Mouse (Mus musculus) embryonic facial prominence, embryonic 10.5 days (tissue): ENCODE data around the gene Hacl1. TPM values are rescaled to one million over a fixed set of nuclear protein-coding genes. Genes with fewer than 3 reads are reported as not detected.

Source experiments
- DNase-seq: peaks from one replicate; pipeline ENCODE4 v3.0.0-alpha.2; 2017; ENCODE audit warnings: low spot score
- H3K27ac ChIP-seq: fragments of 300-500 bp; sonication (generic); replicated peaks from 2 replicates; pipeline ENCODE4 v1.5.1; 2016; ENCODE audit warnings: mild to moderate bottlenecking
- H3K27me3 ChIP-seq: fragments of 300-500 bp; sonication (generic); replicated peaks from 2 replicates; pipeline ENCODE4 v1.6.1; 2016; ENCODE audit warnings: low read depth, mild to moderate bottlenecking; ENCODE audit not compliant: poor library complexity, severe bottlenecking
- H3K36me3 ChIP-seq: fragments of 300-500 bp; sonication (generic); replicated peaks from 2 replicates; pipeline ENCODE4 v1.6.1; 2016; ENCODE audit warnings: mild to moderate bottlenecking, moderate library complexity
- H3K4me1 ChIP-seq: fragments of 300-500 bp; sonication (generic); 2 replicates; pipeline ENCODE4 v1.6.1; 2016
- H3K4me3 ChIP-seq: fragments of 300-500 bp; sonication (generic); 2 replicates; pipeline ENCODE4 v1.5.1; 2016; ENCODE audit warnings: mild to moderate bottlenecking, moderate library complexity
- H3K9me3 ChIP-seq: fragments of 300-500 bp; sonication (generic); 2 replicates; pipeline ENCODE4 v1.6.1; 2016; ENCODE audit warnings: mild to moderate bottlenecking
- WGBS: fragments of 180-500 bp; shearing (Covaris S2); methylation state at CpG from one replicate; pipeline ENCODE4 v1.1.7; 2016; 5-methylcytosine and 5-hydroxymethylcytosine counted together
- polyA plus RNA-seq: library from polyadenylated mRNA; unstranded; fragments of >200 nt; fragmentation: Nextera tagmentation; extraction: Ambion mirVana; gene quantifications from 2 replicates; pipeline ENCODE4 v1.2.1, GENCODE M21; 2016

The Hacl1 gene
- polyA plus RNA-seq, 1 experiment from 2014 or later = 7.8 TPM

- no peaks in the 10 kb centered on the region for H3K9me3 ChIP-seq
- no peaks in the 10 kb centered on the region for H3K27me3 ChIP-seq
- WGBS = 83% methylated on average over 9 of the region's 9 CpGs
- peaks cover 20% of the 10 kb centered on the region for H3K4me1 ChIP-seq
- H3K27ac ChIP-seq = no peak overlapping the region
- no peak for DNase-seq
- H3K4me3 ChIP-seq = no peak overlapping the region
- H3K36me3 ChIP-seq = no peaks in the 10 kb centered on the region
These were observed 83.3 kb downstream of the Hacl1 start for GRCm38 (mm10) chr14:31557784-31558183.

DNA sequence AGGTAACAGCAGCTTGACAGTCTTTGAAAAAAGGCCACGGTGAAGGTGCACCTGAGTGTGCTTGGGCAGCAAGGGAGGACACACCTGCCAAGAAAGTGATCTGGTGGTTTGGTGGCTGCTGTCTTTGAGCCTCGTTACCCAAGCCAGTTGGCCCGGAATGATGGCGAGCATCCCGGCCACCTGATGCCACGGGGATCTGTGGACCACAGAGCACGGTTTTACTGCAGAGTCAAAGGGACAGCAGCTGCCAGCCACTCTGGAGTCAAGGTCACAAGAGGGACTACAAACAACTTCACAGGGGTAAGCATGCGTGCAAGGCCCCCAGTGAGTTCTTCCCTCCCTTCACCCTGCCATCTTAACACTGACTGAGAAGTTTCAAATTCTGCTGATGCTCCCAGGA lies 83.8 kb downstream of the Hacl1 start:
- Histone ChIP-seq H3K27me3 (no peaks in the 10 kb centered on the region), H3K27ac (no peak overlapping the region), H3K4me3 (no peak overlapping the region), H3K9me3 (no peaks in the 10 kb centered on the region), H3K36me3 (no peaks in the 10 kb centered on the region), H3K4me1 (peaks cover 20% of the 10 kb centered on the region)
- WGBS = 88% methylated on average over 8 of the region's 8 CpGs
- DNase-seq = no peak

DNA sequence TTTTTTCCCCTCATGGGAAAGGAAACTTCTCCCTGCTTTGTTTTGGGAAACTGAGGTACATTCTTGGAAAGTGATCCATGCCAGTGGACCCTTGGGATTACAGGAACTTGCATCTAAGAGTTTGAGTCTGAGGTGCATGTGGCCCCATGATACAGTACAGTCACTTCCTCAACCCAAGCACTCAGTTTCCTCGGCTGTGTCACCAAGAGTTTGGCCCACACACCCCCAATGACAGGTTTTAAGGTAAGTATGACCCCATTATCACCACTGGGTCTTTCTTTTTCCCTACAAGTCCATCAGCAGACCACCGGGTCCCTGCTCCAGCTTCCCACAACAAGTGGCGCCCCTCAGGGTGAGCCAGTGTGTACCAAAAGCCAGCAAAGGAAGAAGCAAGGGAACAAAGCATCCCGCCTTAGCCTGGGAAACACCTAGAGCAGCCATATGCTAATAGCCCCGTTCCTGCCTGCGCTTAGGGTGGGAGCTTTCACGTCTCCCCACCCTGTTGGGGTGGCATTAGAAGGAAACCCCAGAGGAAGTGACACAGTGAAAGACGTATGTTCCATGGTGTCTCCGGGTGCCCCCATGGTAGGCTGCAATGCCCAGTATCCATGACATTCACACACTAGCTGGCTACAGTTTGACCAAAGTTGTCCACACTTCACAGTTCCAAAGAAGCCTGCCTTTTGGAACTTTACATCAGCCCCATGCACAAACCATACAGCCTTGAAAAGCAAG lies 84.4 kb downstream of the Hacl1 start:
- no peak for DNase-seq
- H3K36me3 ChIP-seq = no peaks in the 10 kb centered on the region
- no peak overlapping the region for H3K27ac ChIP-seq
- H3K9me3 ChIP-seq = no peaks in the 10 kb centered on the region
- WGBS = 83% methylated on average over 9 of the region's 9 CpGs
- H3K4me1 ChIP-seq = peaks cover 20% of the 10 kb centered on the region
- no peaks in the 10 kb centered on the region for H3K27me3 ChIP-seq
- no peak overlapping the region for H3K4me3 ChIP-seq

GRCm38 (mm10) chr14:31555963-31556434 lies 85.1 kb downstream of the Hacl1 start:
- no peak overlapping the region for H3K4me3 ChIP-seq
- WGBS = 77% methylated on average over 14 of the region's 14 CpGs

DNA sequence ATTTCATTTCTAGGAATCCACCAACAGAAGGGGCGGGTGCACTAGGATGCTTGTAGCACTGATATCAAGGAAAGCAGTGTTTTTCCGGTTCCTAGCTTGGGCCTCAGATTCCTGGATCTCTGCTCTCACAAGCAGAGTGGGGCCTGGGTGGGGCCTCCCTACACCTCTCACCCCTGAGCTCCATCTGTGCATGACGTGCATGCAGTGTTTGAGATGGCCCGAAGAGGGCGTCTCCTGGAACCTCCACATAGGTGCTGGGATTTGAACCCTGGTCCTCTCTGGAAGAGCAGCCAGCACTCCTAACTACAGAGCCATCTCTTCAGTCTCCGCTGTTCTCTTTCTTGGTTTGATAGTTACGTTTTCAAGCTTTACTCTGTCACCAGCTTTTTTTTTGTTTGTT lies 86.1 kb downstream of the Hacl1 start:
- WGBS = 90% methylated on average over 7 of the region's 7 CpGs
- Histone ChIP-seq H3K4me3 (no peak overlapping the region), H3K27me3 (no peaks in the 10 kb centered on the region), H3K4me1 (peaks cover 10% of the 10 kb centered on the region; the same call in 1 of the 2 replicates), H3K9me3 (no peaks in the 10 kb centered on the region), H3K27ac (no peak overlapping the region), H3K36me3 (no peaks in the 10 kb centered on the region)
- DNase-seq = no peak

More at GRCm38 (mm10) chr14:31555963-31556434, 85.1 kb downstream of the Hacl1 start:
- H3K27me3 ChIP-seq = no peaks in the 10 kb centered on the region
- DNase-seq = no peak
- H3K9me3 ChIP-seq = no peaks in the 10 kb centered on the region
- no peak overlapping the region for H3K27ac ChIP-seq
- H3K4me1 ChIP-seq = peaks cover 17% of the 10 kb centered on the region
- H3K36me3 ChIP-seq = no peaks in the 10 kb centered on the region

Other genes with a start within 250 kb of the Hacl1 start
- 26.3 and 30.2 TPM in 2 replicates for gene Sh3bp5, start 205.2 kb downstream of the Hacl1 start, polyA plus RNA-seq
- gene Eaf1, start 146.9 kb downstream of the Hacl1 start, polyA plus RNA-seq = 32.6 and 35.8 TPM in 2 replicates
- gene Mettl6, start 146.2 kb downstream of the Hacl1 start, polyA plus RNA-seq = 79.1 and 86.2 TPM in 2 replicates
- 0.35 and 0.82 TPM in 2 replicates for gene Colq, start 49.9 kb downstream of the Hacl1 start, polyA plus RNA-seq
- 0.39 and 0.48 TPM in 2 replicates for gene Gm49387, start 408 bp downstream of the Hacl1 start, polyA plus RNA-seq
- gene Btd, start 258 bp downstream of the Hacl1 start, polyA plus RNA-seq = 14.8 and 15.2 TPM in 2 replicates
- 9.5 and 10.7 TPM in 2 replicates for gene Ankrd28, start 189.4 kb upstream of the Hacl1 start, polyA plus RNA-seq